Mouse (Mus musculus): ENCODE results near the gene Hcn3.
A peak's percentile ranks its signal among the peaks of the same experiment; 100 is the strongest.

GRCm38 (mm10) chr3:89132285-89133062 lies 27.5 kb downstream of the Hcn3 start:
- TF ChIP-seq CTCF (IDR thresholded peaks at IDR 0.05) (peak; percentile 67), EP300 (IDR thresholded peaks at IDR 0.05) (no peak)

Data from lung, postnatal 0 days (tissue).